Mouse (Mus musculus): ENCODE data around the gene Lmcd1.
"Not testable (repeated sequence)": the region's sequence is repeated elsewhere in the genome, so short reads cannot be mapped to it uniquely, and the experiment has no call there.

Lmcd1 gene

GRCm38 (mm10) chr6:112273501-112274205 lies at the start of gene Lmcd1:
TSS of gene Lmcd1 (plus strand) at chr6:112273758.
- DNase-seq, result peak; percentile 93

DNA sequence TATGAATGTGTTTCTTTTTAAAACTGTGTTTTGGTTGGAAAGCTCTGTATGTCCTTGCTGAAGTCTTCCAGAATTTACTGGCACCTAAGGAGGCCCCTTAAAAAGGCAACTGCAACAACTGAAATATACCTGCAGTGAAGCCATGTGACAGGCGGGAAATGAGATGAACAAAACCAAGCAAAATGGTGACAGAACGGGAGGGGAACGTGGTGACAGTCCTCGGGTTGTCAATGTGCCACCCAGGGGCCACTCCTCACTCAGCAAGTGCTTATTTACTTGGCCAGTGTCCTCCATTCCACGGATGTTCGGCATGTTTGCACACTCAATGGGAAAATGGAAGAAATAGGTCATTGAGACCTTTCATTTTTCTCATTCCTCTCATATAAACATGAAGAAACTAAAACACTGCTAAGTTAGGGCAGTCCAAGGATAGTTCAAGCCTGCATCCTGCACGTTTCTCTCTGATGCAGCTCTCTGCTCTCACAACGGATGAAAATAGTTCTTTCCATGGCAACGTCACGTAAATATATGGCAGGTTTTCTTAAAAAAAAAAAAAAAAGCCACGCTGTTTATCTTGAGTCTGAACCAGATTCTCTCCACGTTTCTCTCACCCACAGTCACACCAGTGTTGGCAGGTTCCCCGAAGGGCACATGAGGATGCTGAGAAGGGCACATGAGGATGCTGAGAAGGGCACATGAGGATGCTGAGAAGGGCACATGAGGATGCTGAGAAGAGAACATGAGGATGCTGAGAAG lies 49.5 kb upstream of the Lmcd1 start:
- no peak for DNase-seq

DNA sequence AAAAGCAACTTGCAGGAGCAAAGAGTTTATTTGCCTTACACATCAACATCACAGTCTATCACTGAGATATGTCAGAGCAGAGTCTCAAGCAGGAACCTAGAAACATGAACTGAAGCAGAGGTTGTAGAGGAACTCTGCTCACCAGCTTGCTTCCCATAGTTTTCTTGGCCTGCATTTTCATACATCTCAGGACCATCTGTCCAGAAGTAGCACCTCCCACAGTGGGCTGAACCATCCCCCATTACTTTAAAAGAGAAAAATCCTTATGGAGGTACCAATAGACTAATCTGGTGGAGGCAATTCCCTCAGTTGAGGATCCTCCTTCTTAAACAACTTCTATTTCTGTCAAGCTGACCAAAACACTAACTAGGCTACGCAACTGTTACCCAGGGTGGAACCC lies 36.8 kb upstream of the Lmcd1 start:
- DNase-seq, result no peak

DNA sequence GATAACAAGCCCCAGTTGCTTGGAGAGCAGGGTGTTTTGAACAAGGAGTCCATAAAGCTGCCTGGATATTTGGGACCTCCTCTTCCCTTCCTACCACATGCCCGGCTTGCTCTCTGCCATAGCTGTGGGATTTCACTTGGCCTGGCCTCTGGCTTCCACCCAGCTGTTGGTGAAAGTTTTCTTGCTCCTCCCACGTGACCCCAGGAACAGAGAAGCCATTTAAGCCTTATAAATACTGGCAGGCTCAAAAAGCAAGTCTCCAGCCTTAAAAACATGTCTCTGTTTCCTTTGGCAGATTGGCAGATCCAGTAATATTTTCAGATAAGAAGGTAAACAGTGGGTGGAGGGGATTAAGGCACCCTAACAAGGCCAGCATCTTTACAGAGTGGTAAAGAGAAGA lies 31.3 kb upstream of the Lmcd1 start:
- peak; percentile 35 for DNase-seq

DNA sequence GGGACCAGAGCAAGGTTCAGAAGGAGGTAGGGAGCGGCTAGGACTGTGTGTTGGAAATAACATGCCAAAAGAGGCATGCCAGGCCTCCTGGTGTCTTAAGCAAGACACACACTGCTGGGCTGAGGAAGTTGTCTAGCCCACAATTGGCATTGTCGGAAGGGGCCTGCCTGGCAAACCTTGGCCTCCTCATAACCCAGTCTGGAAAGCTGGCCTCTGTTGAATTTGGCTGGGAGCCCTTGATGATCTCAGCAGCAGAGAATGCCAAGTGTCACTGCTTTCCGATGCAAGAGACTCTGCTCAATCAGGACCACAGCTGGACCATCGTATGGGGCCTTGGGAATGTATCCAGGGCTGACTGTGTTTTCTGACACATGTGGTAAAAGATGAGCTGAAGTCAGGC lies 27.9 kb upstream of the Lmcd1 start:
- DNase-seq, result peak; percentile 88

- DNase-seq, result no peak
Observed at GRCm38 (mm10) chr6:112246636-112247035, 26.9 kb upstream of the Lmcd1 start.

GRCm38 (mm10) chr6:112253943-112254342 lies 19.6 kb upstream of the Lmcd1 start:
- not testable (repeated sequence) for DNase-seq

DNA sequence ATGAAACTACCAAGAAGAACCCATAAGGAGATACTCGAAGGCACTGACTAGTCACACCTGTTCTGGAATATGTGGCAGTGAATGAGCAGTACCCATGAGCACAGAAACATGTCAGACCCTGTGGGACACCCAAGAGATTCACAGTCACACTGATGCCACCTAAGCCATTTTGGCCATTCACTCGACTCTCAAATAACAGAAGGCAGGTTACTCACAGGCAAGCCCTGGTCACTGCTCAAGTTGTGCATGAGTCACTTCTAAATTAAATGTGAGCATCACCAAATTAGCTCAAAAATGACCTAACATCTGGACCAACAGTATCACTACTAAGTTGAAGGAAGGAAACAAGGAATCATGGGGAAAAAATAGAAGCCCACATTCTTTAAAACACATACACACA lies 18.6 kb upstream of the Lmcd1 start:
- no peak for DNase-seq

DNA sequence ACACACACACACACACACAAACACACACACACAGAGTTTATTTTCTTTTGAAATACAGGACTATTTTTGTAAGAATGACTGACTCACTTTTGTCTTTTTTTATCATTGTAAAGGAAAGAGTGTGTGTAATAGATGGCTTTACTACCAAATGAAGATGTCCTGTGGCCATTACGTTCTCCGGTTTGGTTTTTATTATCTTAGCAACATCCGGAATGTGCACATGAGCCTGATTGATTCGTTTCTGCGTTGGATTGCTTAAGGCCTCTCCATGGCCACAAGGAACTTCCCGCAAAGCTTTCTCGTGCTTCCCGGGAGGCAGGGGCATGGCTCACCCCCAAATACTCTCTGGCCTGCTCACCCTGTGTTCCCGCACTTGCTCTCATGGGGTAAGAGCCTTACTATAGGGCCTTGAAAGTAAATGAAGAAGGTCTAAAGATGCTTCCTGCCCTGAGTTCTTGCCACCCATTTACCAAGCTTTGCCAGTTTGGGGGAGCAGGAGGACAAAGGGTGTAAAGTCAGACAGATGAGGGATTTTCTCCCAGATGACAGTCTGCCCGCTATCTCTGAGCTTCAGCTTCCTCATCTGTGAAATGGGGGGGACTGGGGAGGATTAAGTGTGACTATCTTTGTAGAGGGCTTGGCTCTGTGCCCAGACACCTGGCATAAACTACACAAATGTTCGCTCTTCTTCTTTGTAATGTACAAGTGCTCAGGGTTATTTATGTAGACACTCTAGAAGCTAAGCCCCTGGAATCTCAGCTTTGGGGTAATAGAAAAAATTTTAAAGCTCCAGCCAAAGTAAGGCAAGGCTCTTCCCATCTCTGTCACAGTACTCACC lies 18.0 kb upstream of the Lmcd1 start:
- DNase-seq, result no peak

DNA sequence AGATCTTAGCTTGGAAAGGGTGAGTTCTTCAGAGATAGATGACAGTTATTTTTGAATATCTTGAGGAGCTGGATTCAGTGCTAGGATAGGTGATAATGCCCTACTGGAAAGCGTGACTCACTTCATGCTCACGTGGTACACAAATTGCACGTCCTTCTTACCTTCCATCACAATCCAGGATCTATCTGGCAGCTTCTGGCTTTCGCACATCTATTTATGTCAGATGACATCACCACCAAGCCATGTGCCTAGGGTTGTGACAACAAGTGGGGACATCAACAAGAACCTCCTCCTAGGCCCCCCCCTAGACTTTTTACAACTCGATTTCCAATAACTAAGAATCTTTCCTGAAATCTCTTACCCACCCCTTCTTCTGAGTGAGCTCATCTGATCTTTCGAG lies 17.0 kb upstream of the Lmcd1 start:
- no peak for DNase-seq

DNA sequence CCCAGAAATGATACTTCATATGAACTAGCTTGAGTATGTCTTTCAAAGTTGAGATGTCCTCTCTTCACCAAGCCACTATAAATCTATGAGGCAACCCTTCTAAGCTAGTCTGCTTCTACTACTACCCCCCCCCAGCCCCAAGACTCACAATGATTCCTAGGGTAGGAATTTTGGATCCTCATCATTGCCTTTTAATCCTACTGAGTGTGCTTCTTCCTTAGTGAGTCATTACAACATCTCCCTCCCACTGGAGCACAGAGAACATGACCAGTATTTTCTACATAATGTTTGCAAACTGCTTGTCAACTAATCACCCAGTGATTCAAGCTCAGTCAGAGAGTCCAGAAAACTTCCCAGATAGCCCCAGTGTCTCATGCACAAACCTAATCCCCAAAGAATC lies 12.5 kb upstream of the Lmcd1 start:
- no peak for DNase-seq

DNA sequence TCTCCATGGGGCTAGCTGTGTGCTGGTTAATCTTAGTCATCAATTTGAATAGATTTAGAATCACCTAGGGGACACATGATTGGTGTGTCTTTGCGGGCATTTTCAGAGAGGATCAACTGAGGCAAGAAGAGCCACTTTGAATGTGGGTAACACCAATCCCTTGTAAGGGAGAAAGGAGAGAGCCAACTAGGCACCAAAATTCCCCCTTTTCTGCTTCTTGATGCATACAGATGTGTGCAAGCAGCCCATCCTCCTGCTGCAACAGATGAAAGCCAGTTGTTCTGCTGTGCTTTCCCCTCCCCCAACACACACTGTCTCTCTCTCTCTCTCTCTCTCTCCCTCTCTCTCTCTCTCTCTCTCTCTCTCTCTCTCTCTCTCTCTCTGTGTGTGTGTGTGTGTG lies 9.2 kb upstream of the Lmcd1 start:
- no peak for DNase-seq

- peak; percentile 18 for DNase-seq
Observed at GRCm38 (mm10) chr6:112266631-112267030, 6.9 kb upstream of the Lmcd1 start.

DNA sequence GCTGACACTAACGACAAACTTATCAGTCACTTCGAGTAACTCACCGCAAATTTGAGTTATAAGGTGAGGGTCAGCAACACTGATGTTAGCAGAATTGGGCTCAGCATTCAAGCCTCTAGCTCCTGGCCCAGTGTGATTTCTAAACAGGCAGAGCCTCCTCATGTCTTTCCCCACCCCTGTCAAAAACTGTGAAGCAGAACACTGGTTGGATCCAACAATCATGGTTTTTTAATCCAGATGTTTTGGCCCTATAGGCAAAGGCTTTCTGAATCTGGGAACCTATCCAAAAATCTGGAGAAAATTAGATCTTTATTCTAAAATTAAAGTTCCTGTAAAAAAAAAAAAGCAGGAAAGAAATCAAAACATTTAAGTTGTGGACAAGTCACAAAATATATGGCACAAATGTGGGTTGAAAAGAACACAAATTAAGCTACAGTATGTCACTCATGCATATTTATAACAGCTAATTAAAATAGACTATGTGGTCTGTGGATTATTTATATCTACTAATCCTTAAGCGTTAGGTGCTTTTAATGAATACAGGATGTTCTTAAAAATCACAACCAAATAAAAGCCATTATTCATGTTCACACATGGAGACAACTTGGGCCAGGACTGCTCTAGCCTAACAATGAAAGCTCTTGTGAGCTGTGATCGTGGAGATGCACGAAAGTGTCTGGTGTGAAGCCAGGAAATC lies 5.7 kb upstream of the Lmcd1 start:
- DNase-seq, result no peak

DNA sequence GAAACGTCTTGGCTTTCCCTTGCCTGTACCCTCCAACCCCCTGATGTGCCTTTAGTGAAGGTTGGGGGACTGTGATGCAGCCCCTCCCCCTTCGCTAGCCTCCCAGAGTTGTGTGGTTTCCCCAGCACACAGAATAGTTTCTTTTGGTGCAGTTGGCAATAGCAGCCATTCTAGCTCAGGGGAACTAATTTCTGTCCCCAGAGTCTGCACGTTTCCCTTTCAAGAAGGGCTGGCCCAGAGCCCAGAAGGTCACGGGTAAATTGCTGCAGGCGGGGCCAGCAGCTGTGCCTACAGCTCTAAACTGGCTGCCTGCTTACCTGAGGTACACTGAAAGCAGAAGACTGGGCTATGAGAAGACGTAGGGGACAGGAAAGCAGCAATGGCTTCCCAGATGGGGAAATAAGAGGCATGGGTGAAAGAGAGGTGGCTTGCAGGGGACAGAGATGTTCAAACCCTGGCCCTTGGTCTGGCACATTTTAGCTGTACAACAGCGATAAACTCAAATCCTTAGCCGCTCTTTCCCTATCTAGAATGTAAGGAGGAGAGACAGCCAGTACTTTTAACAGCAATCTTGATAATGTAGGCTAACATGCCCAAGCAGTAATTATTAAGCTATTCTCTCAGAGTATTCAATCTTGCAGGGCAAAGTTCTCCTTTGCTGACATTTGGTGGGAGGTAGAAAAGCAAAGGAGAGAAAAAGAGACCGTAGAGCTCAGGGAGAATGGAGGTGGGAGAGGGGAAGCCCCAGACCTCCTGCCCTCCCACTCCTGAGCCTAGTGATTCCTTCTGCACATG lies 900 bp downstream of the Lmcd1 start:
- DNase-seq, result peak; percentile 90

DNA sequence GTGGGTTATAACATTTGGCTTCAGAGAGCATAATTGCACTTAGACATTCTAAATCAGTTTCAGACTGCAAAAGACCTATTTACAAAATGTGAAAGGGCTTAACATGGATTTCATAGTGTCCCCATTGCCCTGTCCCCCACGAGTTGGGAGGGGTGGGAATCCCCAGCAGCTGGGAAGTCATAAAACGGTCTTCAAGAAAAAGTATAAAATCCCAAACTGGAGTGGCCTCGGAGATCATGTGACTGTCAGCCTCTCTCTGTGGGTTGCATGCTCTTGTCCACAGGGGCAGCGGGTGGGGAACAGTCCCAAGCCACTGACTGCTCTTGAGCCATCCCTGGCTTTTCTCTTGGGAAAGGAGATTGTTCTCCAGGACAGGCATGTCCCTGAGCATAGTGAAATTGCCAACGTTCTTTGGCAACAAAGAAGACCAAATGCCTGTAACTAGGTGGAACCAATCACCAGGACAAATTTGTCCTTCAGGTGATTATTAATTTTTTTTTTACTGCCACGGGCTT lies 2.2 kb downstream of the Lmcd1 start:
- no peak for DNase-seq

DNA sequence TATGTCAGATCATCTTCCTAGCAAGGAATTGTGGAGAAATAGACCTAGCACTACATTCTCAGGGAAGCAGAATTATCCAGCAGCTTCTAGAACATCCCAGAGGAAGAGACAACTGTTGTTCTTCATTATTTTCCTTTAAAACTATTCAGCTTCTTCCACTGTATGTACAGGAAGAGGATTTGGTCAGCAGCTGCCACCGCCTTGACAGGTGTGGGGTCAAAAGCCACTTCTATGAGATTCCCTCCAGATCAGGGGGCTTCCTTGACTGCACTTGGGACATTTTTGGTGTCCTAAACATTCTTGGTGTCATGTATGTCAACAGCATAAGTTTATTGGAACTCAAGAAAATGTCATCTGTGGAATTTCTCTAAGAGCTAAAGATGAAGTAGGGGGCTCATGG lies 5.2 kb downstream of the Lmcd1 start:
- no peak for DNase-seq

DNA sequence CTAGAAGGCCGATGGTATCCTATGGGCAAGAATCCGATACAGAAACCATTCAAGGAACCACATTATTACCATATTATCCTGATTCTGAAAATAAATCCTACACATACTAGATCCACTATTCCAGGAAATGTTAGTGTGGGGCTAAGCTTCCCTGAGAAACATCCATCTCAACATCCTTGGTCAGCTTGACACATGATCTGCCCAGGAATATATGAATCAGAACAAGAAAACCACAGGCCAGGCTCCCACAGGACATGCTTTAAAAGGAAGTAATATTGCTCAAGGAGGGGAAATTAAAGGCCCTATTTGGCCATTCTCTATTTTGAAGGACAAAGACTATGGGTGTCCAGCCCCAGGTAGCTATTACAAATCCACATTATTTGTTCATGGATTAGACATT lies 6.6 kb downstream of the Lmcd1 start:
- no peak for DNase-seq

DNA sequence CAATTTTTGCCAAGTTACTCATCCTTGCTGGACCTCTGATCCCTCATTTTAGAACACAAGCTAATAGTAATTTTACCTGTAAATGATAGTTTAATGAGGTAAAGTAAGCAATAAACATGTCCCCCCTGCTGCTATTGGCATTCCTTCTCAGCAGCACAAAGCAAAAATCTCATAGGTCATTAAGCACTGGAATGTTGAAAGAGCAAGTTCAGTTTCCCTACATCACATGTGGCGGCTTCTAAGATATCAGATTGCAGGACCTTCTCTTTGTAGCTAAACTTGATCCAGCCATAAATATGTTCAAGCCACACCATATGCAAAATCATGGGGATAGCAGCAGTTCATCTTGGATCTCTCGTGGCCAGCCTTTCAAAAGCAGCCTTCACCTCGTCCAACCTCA lies 7.4 kb downstream of the Lmcd1 start:
- no peak for DNase-seq

DNA sequence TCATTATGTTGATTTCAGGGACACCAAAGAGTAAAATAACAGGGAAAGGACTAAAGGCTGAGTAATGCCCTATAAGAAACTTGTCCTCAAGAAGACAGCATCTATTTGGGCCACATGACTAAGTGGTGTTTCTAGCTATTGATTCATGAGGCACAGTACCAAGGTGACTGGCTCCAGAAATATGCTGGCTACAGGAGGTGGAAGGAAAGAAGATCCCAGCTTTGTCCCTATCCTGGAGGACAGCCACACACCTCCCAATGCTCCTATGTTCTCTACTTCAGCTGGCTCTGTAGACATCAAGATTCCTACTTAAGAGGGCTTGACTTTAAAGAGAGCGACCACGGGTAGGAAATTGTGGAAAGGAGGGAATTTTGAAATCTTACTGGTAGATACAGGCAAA lies 8.4 kb downstream of the Lmcd1 start:
- no peak for DNase-seq

DNA sequence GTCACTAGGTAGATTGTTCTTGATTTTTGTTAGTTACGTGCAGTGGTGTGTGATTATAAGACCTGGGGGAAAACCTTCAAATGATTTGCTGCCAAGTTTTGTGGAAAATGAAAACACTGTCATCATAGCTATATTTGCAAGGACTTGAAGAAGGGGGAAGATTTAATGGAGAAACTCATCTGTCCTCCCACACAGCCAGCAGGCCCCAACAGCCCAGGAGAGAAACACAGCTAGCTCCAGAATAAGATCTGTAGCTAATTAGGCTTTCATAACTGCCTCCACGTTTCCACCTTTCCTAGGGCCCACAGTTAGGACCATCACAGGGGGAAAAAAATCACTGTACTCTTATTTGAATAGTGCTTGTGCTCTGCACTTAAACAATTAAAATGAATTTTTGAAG lies 10.5 kb downstream of the Lmcd1 start:
- DNase-seq, result no peak

- DNase-seq, result peak; percentile 67
Observed at GRCm38 (mm10) chr6:112287671-112288070, 14.1 kb downstream of the Lmcd1 start.
